Mouse (Mus musculus) layer of hippocampus, adult 8-10 months (tissue): ENCODE results near the gene Slc9a3r1. TPM values are rescaled to one million over a fixed set of nuclear protein-coding genes. Genes with fewer than 3 reads are reported as not detected.
A peak's percentile ranks its signal among the peaks of the same experiment; 100 is the strongest.

Experiments used
- DNase-seq, 2 experiments: peaks; one replicate each; pipeline ENCODE4 v3.0.0; 2022; ENCODE audit warnings: low spot score in 2 of 2
- total RNA-seq, 4 experiments: library from RNA; stranded (reverse); gene quantifications; 2 replicates each; pipeline ENCODE4 v1.2.4; 2022

The Slc9a3r1 gene
- total RNA-seq, 4 experiments from 2014 or later: 68.3 to 84.2 (median 77.1) TPM

- no peak for DNase-seq
Measured at GRCm38 (mm10) chr11:115162205-115162601, 938 bp upstream of the Slc9a3r1 start.

GRCm38 (mm10) chr11:115163568-115164150 lies 518 bp downstream of the Slc9a3r1 start:
- DNase-seq: no peak

- no peak for DNase-seq
Measured at GRCm38 (mm10) chr11:115164341-115164975, 1.3 kb downstream of the Slc9a3r1 start.

- peak in 1 of 2 experiments; percentile 65 for DNase-seq
Measured at GRCm38 (mm10) chr11:115164976-115165374, 1.8 kb downstream of the Slc9a3r1 start.

GRCm38 (mm10) chr11:115166776-115167175 lies 3.6 kb downstream of the Slc9a3r1 start:
- no peak for DNase-seq

GRCm38 (mm10) chr11:115167631-115168249 lies 4.6 kb downstream of the Slc9a3r1 start:
- no peak for DNase-seq

- DNase-seq: no peak
Measured at GRCm38 (mm10) chr11:115169430-115169829, 6.3 kb downstream of the Slc9a3r1 start.

- no peak for DNase-seq
Measured at GRCm38 (mm10) chr11:115171125-115171524, 8.0 kb downstream of the Slc9a3r1 start.

- DNase-seq: no peak
Measured at GRCm38 (mm10) chr11:115172825-115173287, 9.7 kb downstream of the Slc9a3r1 start.

GRCm38 (mm10) chr11:115173549-115174339 lies 10.6 kb downstream of the Slc9a3r1 start:
- no peak for DNase-seq

- DNase-seq: no peak
Measured at GRCm38 (mm10) chr11:115176399-115177190, 13.5 kb downstream of the Slc9a3r1 start.

GRCm38 (mm10) chr11:115177559-115178195 lies 14.5 kb downstream of the Slc9a3r1 start:
- no peak for DNase-seq

GRCm38 (mm10) chr11:115178766-115179165 lies 15.6 kb downstream of the Slc9a3r1 start:
- no peak for DNase-seq

- peak in 1 of 2 experiments; percentile 53 for DNase-seq
Measured at GRCm38 (mm10) chr11:115179191-115179590, 16.1 kb downstream of the Slc9a3r1 start.

- DNase-seq: no peak
Measured at GRCm38 (mm10) chr11:115179881-115180280, 16.7 kb downstream of the Slc9a3r1 start.

- DNase-seq: peak in 1 of 2 experiments; percentile 67
Measured at GRCm38 (mm10) chr11:115181913-115182638, 18.9 kb downstream of the Slc9a3r1 start.

GRCm38 (mm10) chr11:115184973-115185372 lies 21.8 kb downstream of the Slc9a3r1 start:
- DNase-seq: no peak

GRCm38 (mm10) chr11:115187224-115187639 lies 24.1 kb downstream of the Slc9a3r1 start, which contains the start of gene Tmem104:
Tmem104 (plus strand) TSS chr11:115187487.
- peak; percentile 98 to 99 for DNase-seq

- DNase-seq: no peak
Measured at GRCm38 (mm10) chr11:115187693-115188092, 24.6 kb downstream of the Slc9a3r1 start, which contains the start of gene Nat9. Nat9 (minus strand) TSS chr11:115187859.
